Mouse (Mus musculus) heart, adult 2 months (tissue): ENCODE results near the gene Atf7ip. TPM values are rescaled to one million over a fixed set of nuclear protein-coding genes. Genes with fewer than 3 reads are reported as not detected.

Experiments used
- DNase-seq, 2 experiments: peaks; one replicate each; pipeline ENCODE4 v3.0.0; 2021
- H3K27ac ChIP-seq: fragments of 200-600 bp; 2 replicates; pipeline ENCODE4 v1.8.1; 2022
- H3K27me3 ChIP-seq: fragments of 200-500 bp; 2 replicates; pipeline ENCODE4 v1.6.1; 2012; ENCODE audit warnings: mild to moderate bottlenecking, low read length, inconsistent platforms, mixed read lengths; ENCODE audit not compliant: control insufficient read depth, insufficient read depth
- H3K36me3 ChIP-seq: fragments of 200-500 bp; 2 replicates; pipeline ENCODE4 v1.6.1; 2012; ENCODE audit warnings: low read length, inconsistent platforms; ENCODE audit not compliant: control insufficient read depth, insufficient read depth
- H3K4me1 ChIP-seq: fragments of 200-500 bp; 2 replicates; pipeline ENCODE4 v1.6.1; 2011; ENCODE audit warnings: low read length; ENCODE audit not compliant: control insufficient read depth, insufficient read depth
- H3K4me3 ChIP-seq: fragments of 200-600 bp; 2 replicates; pipeline ENCODE4 v1.8.1; 2022
- H3K79me2 ChIP-seq: fragments of 200-500 bp; replicated peaks from 2 replicates; pipeline ENCODE4 v1.6.1; 2012; ENCODE audit warnings: mild to moderate bottlenecking, inconsistent platforms, low read length, moderate library complexity, mixed read lengths; ENCODE audit not compliant: control insufficient read depth, insufficient read depth
- H3K9ac ChIP-seq: fragments of 200-500 bp; 2 replicates; pipeline ENCODE4 v1.6.1; 2012; ENCODE audit warnings: low read depth, mild to moderate bottlenecking, control low read depth, inconsistent platforms, low read length, mixed read lengths
- CTCF ChIP-seq: fragments of 200-600 bp; IDR thresholded peaks from 2 replicates; pipeline ENCODE4 v1.8.1; 2022; ENCODE audit warnings: antibody characterized with exemption, mild to moderate bottlenecking, moderate library complexity
- EP300 ChIP-seq: fragments of 200-500 bp; IDR thresholded peaks from 2 replicates; pipeline ENCODE4 v1.6.1; 2011; ENCODE audit warnings: low read depth, low read length, control low read depth; ENCODE audit not compliant: insufficient read depth
- POLR2A ChIP-seq: fragments of 200-500 bp; IDR thresholded peaks from 2 replicates; pipeline ENCODE4 v1.6.1; 2011; ENCODE audit warnings: mild to moderate bottlenecking, low read depth, low read length, control low read depth; ENCODE audit not compliant: insufficient read depth
- WGBS: fragments of 180-500 bp; shearing (Covaris S2); methylation state at CpG from one replicate; pipeline ENCODE4 v1.1.7; 2018; 5-methylcytosine and 5-hydroxymethylcytosine counted together
- intact Hi-C: fragments of 180-260 bp; cut with DNase I; formaldehyde crosslinking; loops from one replicate; pipeline ENCODE4 v1.15.1; 2025
- polyA plus RNA-seq: library from polyadenylated mRNA; depleted of rRNA; stranded (reverse); fragments of >200 nt; gene quantifications from 2 replicates; pipeline ENCODE4 v1.2.3, GENCODE M21; 2012
- total RNA-seq, 2 experiments: library from RNA; stranded (reverse); gene quantifications; 2 replicates each; pipeline ENCODE4 v1.2.3; 2021

Atf7ip gene
- total and polyA plus RNA-seq, 3 experiments = 21.4 to 88.0 (median 73.1) TPM

- intact Hi-C loops = no loop called here
- no peak overlapping the region for H3K9ac ChIP-seq
- H3K4me3 ChIP-seq = no peak overlapping the region
- 79% methylated on average over 12 of the region's 12 CpGs for WGBS
- H3K27ac ChIP-seq = peak overlapping the region; percentile 28; the same call in 1 of the 2 replicates
- TF ChIP-seq POLR2A (no peak), EP300 (no peak), CTCF (no peak)
- DNase-seq = no peak
- no peaks in the 10 kb centered on the region for H3K27me3 ChIP-seq
- no peaks in the 10 kb centered on the region for H3K79me2 ChIP-seq
- H3K36me3 ChIP-seq = no peaks in the 10 kb centered on the region
- peaks cover 6% of the 10 kb centered on the region for H3K4me1 ChIP-seq
Observed at GRCm38 (mm10) chr6:136493910-136494751, 11.8 kb upstream of the Atf7ip start.

- TF ChIP-seq CTCF (no peak), POLR2A (no peak), EP300 (no peak)
- Histone ChIP-seq H3K27me3 (no peaks in the 10 kb centered on the region), H3K79me2 (no peaks in the 10 kb centered on the region), H3K9ac (no peak overlapping the region), H3K36me3 (no peaks in the 10 kb centered on the region), H3K4me3 (no peak overlapping the region), H3K27ac (no peak overlapping the region), H3K4me1 (peaks cover 7% of the 10 kb centered on the region)
- DNase-seq = no peak
- intact Hi-C loops = no loop called here
- 79% methylated on average over 12 of the region's 12 CpGs for WGBS
Observed at GRCm38 (mm10) chr6:136495023-136495422, 10.9 kb upstream of the Atf7ip start.

GRCm38 (mm10) chr6:136497744-136498143, 8.2 kb upstream of the Atf7ip start:
- 63% methylated on average over 5 of the region's 5 CpGs for WGBS
- no peaks in the 10 kb centered on the region for H3K36me3 ChIP-seq

GRCm38 (mm10) chr6:136499292-136499977, 6.5 kb upstream of the Atf7ip start:
- no peak for DNase-seq
- intact Hi-C loops = no loop called here
- peaks cover 2% of the 10 kb centered on the region; the same call in 1 of the 2 replicates for H3K4me1 ChIP-seq

More at GRCm38 (mm10) chr6:136497744-136498143, 8.2 kb upstream of the Atf7ip start:
- peaks cover 4% of the 10 kb centered on the region for H3K4me1 ChIP-seq
- DNase-seq = peak in 1 of 2 experiments; percentile 62
- no peaks in the 10 kb centered on the region for H3K27me3 ChIP-seq
- no peak overlapping the region for H3K27ac ChIP-seq
- no peak overlapping the region for H3K9ac ChIP-seq
- no peaks in the 10 kb centered on the region for H3K79me2 ChIP-seq
- H3K4me3 ChIP-seq = no peak overlapping the region
- intact Hi-C loops = no loop called here
- TF ChIP-seq EP300 = no peak

GRCm38 (mm10) chr6:136508652-136509051, 2.7 kb downstream of the Atf7ip start:
- no peaks in the 10 kb centered on the region for H3K4me1 ChIP-seq
- no peak overlapping the region for H3K27ac ChIP-seq
- no peaks in the 10 kb centered on the region for H3K27me3 ChIP-seq
- DNase-seq = no peak
- no peak overlapping the region for H3K4me3 ChIP-seq
- H3K36me3 ChIP-seq = no peaks in the 10 kb centered on the region
- H3K9ac ChIP-seq = no peak overlapping the region
- TF ChIP-seq CTCF (no peak), EP300 (no peak), POLR2A (no peak)
- WGBS = 93% methylated on average over 3 of the region's 3 CpGs
- no peaks in the 10 kb centered on the region for H3K79me2 ChIP-seq
- intact Hi-C loops = no loop called here

More at GRCm38 (mm10) chr6:136499292-136499977, 6.5 kb upstream of the Atf7ip start:
- no peak for TF ChIP-seq POLR2A
- no peak for TF ChIP-seq CTCF
- no peak for TF ChIP-seq EP300
- Histone ChIP-seq H3K4me3 (no peak overlapping the region), H3K9ac (no peak overlapping the region), H3K27ac (no peak overlapping the region), H3K27me3 (no peaks in the 10 kb centered on the region), H3K79me2 (no peaks in the 10 kb centered on the region), H3K36me3 (no peaks in the 10 kb centered on the region)
- 48% methylated on average over 10 of the region's 10 CpGs for WGBS

- Histone ChIP-seq H3K4me3 (no peak overlapping the region), H3K4me1 (no peaks in the 10 kb centered on the region), H3K27me3 (no peaks in the 10 kb centered on the region), H3K79me2 (no peaks in the 10 kb centered on the region), H3K36me3 (no peaks in the 10 kb centered on the region), H3K27ac (no peak overlapping the region), H3K9ac (no peak overlapping the region)
- no peak for DNase-seq
- TF ChIP-seq POLR2A = no peak
- intact Hi-C loops = no loop called here
- 79% methylated on average over 7 of the region's 7 CpGs for WGBS
Observed at GRCm38 (mm10) chr6:136510945-136511344, 5.0 kb downstream of the Atf7ip start.
